In genomic region chr9:121968258-121968657, GRCm38 (mm10) we compare ENCODE assay signal across 16 mouse cellular contexts. TPM values are rescaled to one million over a fixed set of nuclear protein-coding genes. Genes with fewer than 3 reads are reported as not detected.
DNase-seq lines count a peak whose midpoint lies in the region; ATAC-seq and TF ChIP-seq lines count a peak whose summit lies in the region.
"Had no signal": no experiment of that assay in that cellular context is flagged by ENCODE, and none has a peak within 500 bp of the region (broad histone marks: within the 10 kb centered on the region; RNA-seq: fewer than 3 reads in every experiment).

No protein-coding gene starts in this region.

- no peak overlapping the region for H3K4me3 ChIP-seq in gastrocnemius, adult 2 months
- no peak overlapping the region for H3K4me3 ChIP-seq in stomach, embryonic 16.5 days (replicated peaks; ENCODE audit: low read length)
- H3K4me3 ChIP-seq: heart, embryonic 13.5 days; myocyte had no signal

- peaks cover 7% of the 10 kb centered on the region; the same call in 1 of the 2 replicates for H3K4me1 ChIP-seq in stomach, embryonic 16.5 days (ENCODE audit: control insufficient read depth, insufficient read depth, low read length)

- no peaks in the 10 kb centered on the region for H3K27me3 ChIP-seq in stomach, embryonic 16.5 days (ENCODE audit: control insufficient read depth, insufficient read depth, low read length)
- H3K27me3 ChIP-seq: heart, embryonic 13.5 days had no signal

- TF ChIP-seq CTCF in gastrocnemius, adult 2 months (IDR thresholded peaks at IDR 0.05) = no peak

- intact Hi-C loops in gastrocnemius, adult 2 months (cut with DNase I) = no loop called here
- intact Hi-C loops in gastrocnemius, postnatal 36 days (cut with DNase I) = no loop called here

- H3K9me3 ChIP-seq in stomach, embryonic 16.5 days (replicated peaks; ENCODE audit: control insufficient read depth, low read length) = no peaks in the 10 kb centered on the region
- H3K9me3 ChIP-seq: heart, embryonic 13.5 days had no signal

- H3K9ac ChIP-seq in stomach, embryonic 16.5 days (ENCODE audit: low read length) = no peak overlapping the region
- H3K9ac ChIP-seq: heart, embryonic 13.5 days had no signal

- peak; percentile 35 for DNase-seq in gastrocnemius, adult 2 months
- no peak for DNase-seq in gastrocnemius, postnatal 36 days
- DNase-seq in lung, adult 18-20 months = peak; percentile 61 to 70
- no peak for DNase-seq in lung, postnatal 14 days
- peak; percentile 80 to 81 for DNase-seq in adrenal gland, postnatal 36 days
- DNase-seq: cerebellum, adult 11 months; left cerebral cortex, postnatal 4 days; spleen, adult 18-20 months; thymus, adult 18-20 months had no signal

- no peak overlapping the region for H3K27ac ChIP-seq in gastrocnemius, adult 2 months
- no peak overlapping the region for H3K27ac ChIP-seq in stomach, embryonic 16.5 days (ENCODE audit: low read length)
- H3K27ac ChIP-seq: heart, embryonic 13.5 days had no signal

- no peaks in the 10 kb centered on the region for H3K36me3 ChIP-seq in stomach, embryonic 16.5 days (ENCODE audit: control insufficient read depth, insufficient read depth, low read length)
- H3K36me3 ChIP-seq: heart, embryonic 13.5 days had no signal

- WGBS in stomach, embryonic 16.5 days = 61% methylated on average over 5 of the region's 5 CpGs

- H3K4me2 ChIP-seq in stomach, embryonic 16.5 days (ENCODE audit: low read depth, low read length) = no peak overlapping the region
- H3K4me2 ChIP-seq: heart, embryonic 13.5 days had no signal

- 0 out of 2 replicates have a peak, but pooled peaks have one; percentile 18 for ATAC-seq in stomach, embryonic 16.5 days (ENCODE audit: insufficient read depth, low FRiP score)
- ATAC-seq in erythroblast, adult 5-6 weeks (replicated peaks; ENCODE audit: low FRiP score, poor library complexity, severe bottlenecking) = no peak
- no peak for ATAC-seq in erythroid progenitor cell, adult 5-6 weeks (replicated peaks; ENCODE audit: low FRiP score, poor library complexity, severe bottlenecking)
- ATAC-seq: hindbrain, embryonic 16.5 days had no signal

RNA-seq across cellular contexts. Expression of gene Fam198a, which starts 17.5 kb away (rescaled TPM):
- 1 to 10 TPM in 1 of 2 experiments, under 1 TPM in 1; 0.97 to 1.6 TPM for total RNA-seq in gastrocnemius, adult 2 months (2021)
- 1 to 10 TPM; 1.3 to 1.4 TPM for total RNA-seq in gastrocnemius, postnatal 36 days (2021)
- total RNA-seq in adrenal gland, postnatal 36 days (2021) = 1 to 10 TPM; 1.4 to 1.5 TPM
- polyA plus RNA-seq in stomach, embryonic 16.5 days (2015; fragmentation: Nextera tagmentation; extraction: Ambion mirVana) = 5.8 and 6.7 TPM in 2 replicates
- total RNA-seq in erythroblast, adult 5-6 weeks (2015; ENCODE audit: low replicate concordance) = not detected in 2 replicates
- not detected in 2 replicates for total RNA-seq in erythroblast, adult 5-6 weeks (2017; ENCODE audit: low replicate concordance)
- total RNA-seq in erythroid progenitor cell, adult 5-6 weeks (2015; ENCODE audit: low replicate concordance) = not detected in 2 replicates
- total RNA-seq in erythroid progenitor cell, adult 5-6 weeks (2017; ENCODE audit: low replicate concordance) = not detected in 2 replicates
- total RNA-seq: common myeloid progenitor, adult 5-6 weeks had no signal

RNA-seq across cellular contexts. Expression of gene Pomgnt2, which starts 28.7 kb away (rescaled TPM):
- total RNA-seq in gastrocnemius, adult 2 months (2021) = 10 to 100 TPM; 14.9 to 16.7 TPM
- 10 to 100 TPM; 10.4 to 11.8 TPM for total RNA-seq in gastrocnemius, postnatal 36 days (2021)
- total RNA-seq in adrenal gland, postnatal 36 days (2021) = 10 to 100 TPM; 17.0 to 20.7 TPM
- polyA plus RNA-seq in stomach, embryonic 16.5 days (2015; fragmentation: Nextera tagmentation; extraction: Ambion mirVana) = 15.6 and 16.2 TPM in 2 replicates
- not detected in 2 replicates for total RNA-seq in erythroblast, adult 5-6 weeks (2015; ENCODE audit: low replicate concordance)
- total RNA-seq in erythroblast, adult 5-6 weeks (2017; ENCODE audit: low replicate concordance) = 2.0 TPM in 1 of 2 replicates, not detected in the other
- not detected in 2 replicates for total RNA-seq in erythroid progenitor cell, adult 5-6 weeks (2015; ENCODE audit: low replicate concordance)
- 0.64 TPM in 1 of 2 replicates, not detected in the other for total RNA-seq in erythroid progenitor cell, adult 5-6 weeks (2017; ENCODE audit: low replicate concordance)

RNA-seq across cellular contexts. Expression of gene Cyp8b1, which starts 52.2 kb away (rescaled TPM):
- total RNA-seq in gastrocnemius, adult 2 months (2021) = not detected
- total RNA-seq in gastrocnemius, postnatal 36 days (2021) = not detected
- under 1 TPM; 0.26 to 0.30 TPM for total RNA-seq in adrenal gland, postnatal 36 days (2021)
- 0.35 and 0.37 TPM in 2 replicates for polyA plus RNA-seq in stomach, embryonic 16.5 days (2015; fragmentation: Nextera tagmentation; extraction: Ambion mirVana)
- total RNA-seq in erythroblast, adult 5-6 weeks (2015; ENCODE audit: low replicate concordance) = not detected in 2 replicates
- not detected in 2 replicates for total RNA-seq in erythroblast, adult 5-6 weeks (2017; ENCODE audit: low replicate concordance)
- total RNA-seq in erythroid progenitor cell, adult 5-6 weeks (2015; ENCODE audit: low replicate concordance) = not detected in 2 replicates
- total RNA-seq in erythroid progenitor cell, adult 5-6 weeks (2017; ENCODE audit: low replicate concordance) = not detected in 2 replicates
- total RNA-seq: common myeloid progenitor, adult 5-6 weeks; left cerebral cortex, postnatal 4 days had no signal
- polyA plus RNA-seq: heart, embryonic 13.5 days; hindbrain, embryonic 16.5 days; myocyte had no signal

Comparison
In these comparisons a context has a peak if more than half of its experiments do, and no peak if none do; other contexts are left out.
1. DNase-seq: peak in gastrocnemius, adult 2 months (single experiment), lung, adult 18-20 months (2 of 2) and adrenal gland, postnatal 36 days (2 of 2); none in gastrocnemius, postnatal 36 days (0 of 2) and lung, postnatal 14 days (single experiment).